Mouse (Mus musculus) granulocyte monocyte progenitor cell, adult 5-6 weeks (primary cell): ENCODE measurements around the gene Tbc1d22b. TPM values are rescaled to one million over a fixed set of nuclear protein-coding genes. Genes with fewer than 3 reads are reported as not detected.

Source experiments
- ATAC-seq: replicated peaks from 2 replicates; pipeline ENCODE4 v1.8.0; 2016; ENCODE audit warnings: mild to moderate bottlenecking, moderate TSS enrichment, inconsistent platforms; ENCODE audit not compliant: poor library complexity, severe bottlenecking
- total RNA-seq, 2 experiments: library from RNA; stranded (forward) in 1 of 2; stranded (reverse) in 1 of 2; fragments of 200-712, 200-1000 nt in 1 of 2; fragments of >200 nt in 1 of 2; fragmentation: Nextera tagmentation in 1 of 2; gene quantifications; 2 replicates each; pipeline ENCODE4 v1.2.3; 2014 to 2017

Gene Tbc1d22b
- total RNA-seq, 2 experiments from 2014 or later, result 10.2 to 24.8 TPM

DNA sequence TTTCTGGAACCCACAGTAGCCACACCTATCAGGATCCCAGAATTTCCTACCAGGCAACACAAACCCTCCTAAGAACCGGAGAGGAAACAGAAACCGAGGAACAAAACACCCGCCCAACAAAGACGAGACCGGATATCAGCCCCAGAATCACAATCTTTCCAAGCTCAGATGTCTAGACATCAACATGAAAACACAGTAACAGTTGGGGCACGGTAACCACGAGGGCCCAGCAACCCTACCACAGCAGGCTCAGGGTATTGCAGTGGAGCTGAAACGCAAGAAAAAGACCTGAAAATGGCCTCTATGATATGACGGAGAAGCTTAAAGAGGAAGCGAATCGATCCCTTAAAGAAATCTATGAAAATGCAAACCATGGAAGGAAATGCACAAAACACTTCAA lies 15.7 kb upstream of the Tbc1d22b start:
- ATAC-seq, result no peak

DNA sequence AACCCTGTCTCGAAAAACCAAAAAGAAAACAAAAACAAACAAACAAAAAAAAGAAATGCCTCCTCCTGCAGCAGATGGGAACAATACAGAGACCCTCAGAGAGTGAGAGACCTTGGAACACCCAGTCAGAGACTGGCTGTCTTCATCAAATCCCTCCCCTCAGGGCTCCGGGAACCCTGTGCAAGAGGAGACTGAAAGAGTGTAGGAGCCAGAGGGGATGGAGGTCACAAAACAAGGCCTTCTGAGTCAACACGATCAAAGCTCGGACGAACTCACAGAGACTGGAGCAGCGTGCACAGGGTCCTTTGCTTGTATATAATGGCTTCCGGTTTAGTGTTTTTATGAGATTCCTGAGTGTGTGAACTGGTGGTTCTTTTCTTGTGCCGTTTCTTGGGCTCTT lies 9.2 kb upstream of the Tbc1d22b start:
- no peak for ATAC-seq

DNA sequence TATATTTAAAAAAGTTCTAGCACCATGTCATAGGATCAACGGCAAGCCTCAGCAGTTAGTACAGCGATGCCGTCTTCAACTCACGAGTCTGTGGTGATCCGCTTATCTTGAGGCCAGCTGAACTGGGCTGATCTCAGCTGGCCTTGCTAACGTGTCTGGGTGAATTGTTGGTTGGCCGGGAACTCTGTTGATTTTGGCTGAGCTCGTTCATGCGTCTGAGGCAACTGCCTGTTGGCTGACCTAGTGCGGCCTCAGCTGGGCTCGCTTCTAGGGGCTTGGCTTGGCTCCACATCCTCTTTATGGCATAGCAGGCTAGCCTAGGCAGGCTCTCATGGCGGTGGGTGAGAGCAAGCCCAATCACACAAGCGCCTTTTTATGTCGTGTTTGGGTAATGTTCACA lies 8.2 kb upstream of the Tbc1d22b start:
- no peak for ATAC-seq

DNA sequence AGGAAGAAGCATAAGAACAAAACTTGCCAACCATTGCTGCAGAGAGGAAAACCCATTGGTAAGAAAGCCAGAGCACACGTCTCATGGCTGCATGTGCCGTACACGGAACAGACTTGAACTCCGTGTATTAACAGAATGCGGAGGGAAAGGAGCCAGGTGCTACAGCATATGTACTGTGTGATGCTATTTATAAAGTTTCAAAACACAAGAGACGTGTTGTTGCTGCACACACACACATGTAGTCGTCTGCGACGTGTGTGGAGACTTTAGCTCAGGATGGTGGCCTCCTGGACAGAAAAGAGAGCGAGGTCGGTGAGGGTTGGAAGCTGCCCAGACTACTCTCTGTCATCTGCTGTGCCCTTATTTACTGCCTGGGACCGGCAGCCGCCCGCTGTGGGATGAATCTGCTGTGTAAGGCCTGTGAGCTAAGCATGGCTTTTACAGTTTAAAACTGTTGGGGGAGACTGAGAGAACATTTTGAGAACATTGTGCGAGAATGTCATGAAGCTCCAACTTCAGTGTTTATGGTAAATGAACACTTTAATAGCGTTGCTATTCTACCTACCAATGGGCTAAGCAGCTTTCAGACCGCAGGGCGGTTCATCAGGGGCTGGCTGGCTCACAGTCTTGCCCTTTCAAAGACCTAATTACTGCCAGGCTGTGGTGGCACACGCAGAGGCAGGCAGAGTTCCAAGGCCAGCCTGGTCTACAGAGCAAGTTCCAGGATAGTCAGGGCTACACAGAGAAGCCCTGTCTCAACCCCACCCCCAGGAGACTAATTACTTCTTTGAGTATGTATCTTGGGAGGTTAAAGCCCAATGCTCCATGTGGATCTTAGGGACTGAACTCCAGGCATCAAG lies 6.5 kb upstream of the Tbc1d22b start:
- no peak for ATAC-seq

DNA sequence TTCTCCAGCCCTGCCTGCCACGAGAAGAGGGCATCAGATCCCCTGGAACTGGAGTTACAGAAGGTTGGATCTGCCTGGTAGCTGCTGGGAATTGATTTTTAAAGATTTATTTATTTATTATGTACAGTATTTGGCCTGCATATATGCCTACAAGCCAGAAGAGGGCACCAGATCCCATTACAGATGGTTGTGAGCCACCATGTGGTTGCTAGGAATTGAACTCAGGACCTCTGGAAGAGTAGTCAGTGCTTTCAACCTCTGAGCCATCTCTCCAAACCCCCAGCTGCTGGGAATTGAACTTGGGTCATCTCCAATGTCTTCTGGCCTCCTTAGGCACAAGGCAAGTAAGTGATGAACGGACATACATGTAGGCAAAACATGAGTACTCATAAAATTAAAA lies 5.5 kb upstream of the Tbc1d22b start:
- no peak for ATAC-seq

DNA sequence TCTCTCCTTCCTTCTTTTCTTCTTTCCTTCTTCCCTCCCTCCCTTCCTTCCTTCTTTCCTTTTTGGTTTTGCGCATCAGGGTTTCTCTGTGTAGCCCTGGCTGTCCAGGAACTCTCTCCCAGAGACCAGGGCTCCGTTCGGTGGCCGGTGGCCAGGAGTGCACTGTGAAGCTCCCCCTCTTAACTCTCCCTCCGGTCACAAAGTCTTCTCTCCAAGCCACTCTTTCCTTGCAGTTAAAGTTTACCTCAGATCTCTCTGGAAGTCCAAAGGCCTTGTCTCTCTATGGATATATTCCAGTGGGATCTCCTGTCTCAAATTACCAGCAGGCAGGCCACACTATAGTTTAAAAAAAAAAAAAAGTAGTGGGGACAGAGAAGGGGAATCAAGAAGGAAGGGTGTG lies 4.3 kb upstream of the Tbc1d22b start:
- ATAC-seq, result no peak

DNA sequence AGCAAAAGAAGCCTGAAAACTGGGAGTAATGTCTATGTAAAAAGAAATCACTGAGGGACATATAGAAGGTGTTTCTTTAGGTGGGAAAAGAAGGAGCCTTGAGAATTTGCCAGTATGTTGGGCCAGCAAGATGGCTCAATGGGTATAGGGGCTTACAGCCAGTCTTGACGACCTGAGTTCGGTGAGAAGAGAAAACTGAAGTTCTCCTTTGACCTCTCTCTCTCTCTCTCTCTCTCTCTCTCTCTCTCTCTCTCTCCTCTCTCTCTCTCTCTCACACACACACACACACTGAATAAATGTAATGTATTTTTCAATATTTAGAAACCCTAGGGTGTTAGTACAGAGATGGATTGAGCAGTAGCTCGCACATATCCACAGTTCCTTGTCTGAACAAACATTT lies 1.1 kb upstream of the Tbc1d22b start:
- no peak for ATAC-seq

DNA sequence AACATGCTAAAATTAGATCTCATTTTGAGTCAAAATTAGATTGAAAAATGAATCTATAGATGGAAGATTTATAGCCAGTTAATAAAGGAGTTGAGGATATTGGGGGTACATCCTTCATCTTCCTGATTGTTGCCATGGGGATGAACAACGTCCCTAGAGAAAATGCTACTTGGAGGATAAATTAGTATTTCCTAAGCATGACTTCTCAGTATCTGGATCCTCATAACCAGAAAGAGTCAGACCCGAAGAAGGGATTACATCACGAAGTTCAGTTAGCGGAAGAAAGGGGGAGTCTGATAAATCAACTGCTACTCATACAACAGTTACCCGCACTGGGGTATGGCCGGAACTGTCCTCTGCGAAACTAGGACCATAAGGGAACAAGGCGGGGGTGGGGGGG lies 591 bp upstream of the Tbc1d22b start:
- ATAC-seq, result peak; percentile 68

DNA sequence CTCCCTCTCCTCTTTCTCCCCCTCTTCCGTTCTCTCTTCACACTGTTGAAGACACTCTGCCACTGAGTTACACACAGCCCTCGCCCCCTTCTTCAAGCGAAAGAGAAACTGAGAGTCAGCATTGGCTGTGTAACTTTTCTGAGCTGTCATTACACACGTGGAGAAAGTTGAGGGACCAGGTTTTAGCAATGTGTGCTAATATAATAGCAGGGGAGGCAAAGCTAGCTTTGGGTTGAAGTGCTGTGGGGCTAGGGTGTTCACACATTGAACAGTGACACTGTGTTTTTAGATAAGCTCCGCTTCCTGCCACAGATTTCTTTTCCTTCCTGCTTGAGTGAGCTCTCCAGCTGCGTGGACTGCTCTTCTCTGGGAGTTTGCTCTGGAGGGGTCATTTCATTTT lies 1.4 kb downstream of the Tbc1d22b start:
- ATAC-seq, result 0 out of 2 replicates have a peak, but pooled peaks have one; percentile 6

DNA sequence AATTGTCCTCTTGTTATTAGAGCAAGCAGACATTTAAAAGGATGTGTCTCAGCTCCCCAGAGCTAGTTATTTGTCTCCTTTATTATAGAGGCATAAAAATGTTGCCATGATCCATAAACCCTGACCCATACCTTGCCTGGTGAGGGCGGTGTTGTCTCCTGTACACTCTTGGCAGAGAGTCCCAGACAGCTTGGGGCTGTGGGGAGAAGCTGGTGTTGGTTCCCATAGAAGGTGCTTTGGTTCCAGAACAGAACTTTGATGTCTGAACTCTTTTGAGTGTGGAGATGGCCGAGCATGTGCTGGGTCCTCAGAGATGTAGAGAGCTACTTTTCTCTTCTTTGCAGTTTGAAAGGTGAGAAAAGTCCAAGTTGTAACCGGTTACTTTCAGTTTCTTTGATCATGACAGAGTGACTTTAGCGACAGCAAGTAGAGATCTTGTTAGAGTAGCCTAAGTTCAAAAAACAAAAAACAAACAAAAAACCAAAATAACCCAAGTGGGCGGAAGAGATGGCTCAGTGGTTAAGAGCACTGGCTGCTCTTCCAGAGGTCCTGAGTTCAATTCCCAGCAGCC lies 2.7 kb downstream of the Tbc1d22b start, which contains the start of gene Tmem217:
Gene Tmem217, minus strand, starts transcription at position 224 of the 571 bp plus-strand sequence.
- no peak for ATAC-seq

DNA sequence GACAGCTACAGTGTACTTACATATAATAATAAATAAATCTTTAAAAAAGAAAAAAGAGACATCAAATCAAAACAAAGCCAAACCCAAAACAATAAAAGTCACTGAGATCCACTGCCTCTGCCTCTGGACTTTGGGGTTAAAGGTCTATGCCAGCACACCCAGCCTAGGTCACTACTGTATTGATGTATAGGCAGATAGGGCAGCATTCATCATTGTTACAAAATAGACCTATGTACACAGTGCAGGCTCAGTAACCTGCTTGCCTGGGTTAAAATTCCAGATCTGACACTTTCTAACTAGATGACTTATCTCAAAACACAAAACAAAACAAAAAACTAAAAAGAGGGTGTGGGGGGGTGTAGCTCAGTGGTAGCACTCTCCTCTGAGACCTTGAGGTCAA lies 4.6 kb downstream of the Tbc1d22b start:
- no peak for ATAC-seq

DNA sequence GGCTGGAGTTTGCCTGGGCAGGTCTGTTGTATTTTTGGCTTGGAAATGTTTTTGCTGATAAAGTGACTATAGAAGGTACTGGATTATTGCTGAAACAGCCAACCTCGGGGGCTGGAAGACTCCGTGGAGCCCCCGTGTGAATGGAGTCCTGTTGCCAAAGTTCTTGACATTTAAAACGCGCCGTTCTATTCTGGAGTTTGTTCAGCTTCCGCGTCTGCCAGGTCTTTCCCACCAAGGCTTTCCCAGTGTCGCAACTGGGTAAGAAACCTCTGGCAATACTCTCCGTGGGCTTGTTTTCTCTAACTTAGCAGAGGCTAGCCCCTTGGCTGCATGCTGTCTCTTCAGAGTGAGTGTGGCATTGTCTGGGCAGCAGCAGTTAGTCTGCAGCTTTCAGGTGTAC lies 6.9 kb downstream of the Tbc1d22b start:
- ATAC-seq, result no peak

DNA sequence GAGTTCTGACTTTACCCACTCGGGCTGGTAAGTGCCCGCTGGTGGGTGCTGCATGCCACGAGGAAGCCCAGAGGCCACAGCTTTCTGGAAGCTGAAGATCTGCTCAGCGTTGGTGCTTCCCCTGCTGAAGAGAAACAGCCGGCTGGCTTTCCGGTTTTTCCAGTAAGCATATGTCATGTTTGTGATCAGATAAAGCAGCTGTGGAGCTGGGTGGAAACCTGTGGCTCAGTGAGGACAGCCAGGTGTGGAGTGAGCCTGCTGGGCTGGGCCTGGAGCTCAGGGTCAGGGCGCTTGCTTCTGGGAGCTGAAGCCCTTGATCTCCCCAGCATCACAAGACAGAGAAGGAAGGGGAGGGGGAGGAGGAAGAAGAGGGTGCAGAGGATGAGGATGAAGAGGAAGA lies 7.3 kb downstream of the Tbc1d22b start:
- ATAC-seq, result no peak

DNA sequence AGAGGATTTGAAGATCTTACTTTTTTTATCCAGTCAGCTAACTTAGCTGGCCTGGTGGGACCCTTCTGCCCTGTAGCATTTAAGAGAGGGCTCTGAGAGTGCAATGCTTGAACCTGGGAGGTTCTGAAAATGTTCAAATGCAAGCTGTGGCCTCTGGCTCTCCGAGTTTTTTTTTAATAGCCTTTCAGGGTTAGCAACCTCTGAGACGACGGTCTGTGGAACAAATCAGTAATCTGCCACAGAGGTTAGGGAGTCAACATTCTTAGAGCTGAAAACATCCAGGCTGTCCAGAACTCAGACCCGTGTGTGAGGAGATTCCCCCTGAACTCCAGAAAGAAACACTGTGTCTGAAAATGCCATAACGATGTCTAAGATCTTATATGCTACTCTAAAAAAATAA lies 8.9 kb downstream of the Tbc1d22b start:
- ATAC-seq, result no peak

DNA sequence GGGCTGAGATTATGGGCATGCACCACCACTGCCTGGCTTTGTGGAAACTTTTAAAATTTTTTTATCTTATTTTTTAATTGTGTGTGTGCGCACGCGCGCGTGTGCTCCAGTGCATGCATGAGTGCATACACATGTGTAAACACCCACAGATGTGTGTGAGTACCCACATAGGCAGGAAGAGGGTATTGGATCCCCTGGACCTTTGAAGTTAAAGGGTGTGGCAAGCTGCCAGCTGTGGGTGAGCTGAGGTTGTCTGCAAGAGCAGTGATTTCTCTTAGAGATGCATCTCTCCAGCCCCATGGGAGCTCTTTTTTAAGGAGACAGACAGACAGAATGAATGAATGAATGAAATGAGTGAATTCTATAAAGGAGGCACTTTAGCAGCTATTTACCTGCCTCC lies 15.9 kb downstream of the Tbc1d22b start:
- no peak for ATAC-seq

DNA sequence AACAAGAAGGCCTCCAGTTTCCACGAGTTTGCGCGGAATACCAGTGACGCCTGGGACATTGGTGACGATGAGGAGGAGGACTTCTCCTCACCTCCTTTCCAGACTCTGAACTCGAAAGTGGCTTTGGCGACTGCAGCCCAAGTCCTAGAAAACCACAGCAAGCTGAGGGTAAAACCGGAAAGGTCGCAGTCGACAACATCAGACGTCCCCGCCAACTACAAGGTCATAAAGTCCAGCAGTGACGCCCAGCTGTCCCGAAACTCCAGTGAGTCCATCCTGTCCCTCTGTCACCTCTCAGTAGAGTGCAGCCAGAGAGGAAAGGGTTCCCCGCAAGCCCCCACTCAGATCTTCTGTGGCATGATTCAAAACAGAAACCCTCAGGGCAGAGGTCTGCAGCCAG lies 18.9 kb downstream of the Tbc1d22b start:
- ATAC-seq, result no peak

DNA sequence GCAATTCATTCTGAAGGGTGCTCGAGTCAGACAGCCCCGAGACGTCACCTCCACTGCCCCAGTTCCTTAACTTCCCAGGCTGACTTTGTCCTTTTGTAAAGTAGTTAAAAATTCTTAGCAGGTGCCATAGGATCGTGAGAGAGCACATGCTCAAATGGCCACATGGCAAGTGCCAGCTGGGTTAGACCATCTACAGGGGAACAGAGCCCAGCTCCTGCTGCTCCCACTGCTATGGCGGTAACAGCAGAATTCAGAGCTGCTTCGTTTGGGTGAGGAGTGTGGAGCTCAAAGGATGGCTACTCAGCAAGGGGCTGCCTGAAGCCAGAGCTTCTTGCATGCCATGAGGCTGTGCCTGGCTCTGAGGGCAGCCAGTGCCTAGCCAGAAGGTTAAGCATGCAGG lies 20.2 kb downstream of the Tbc1d22b start:
- ATAC-seq, result no peak

DNA sequence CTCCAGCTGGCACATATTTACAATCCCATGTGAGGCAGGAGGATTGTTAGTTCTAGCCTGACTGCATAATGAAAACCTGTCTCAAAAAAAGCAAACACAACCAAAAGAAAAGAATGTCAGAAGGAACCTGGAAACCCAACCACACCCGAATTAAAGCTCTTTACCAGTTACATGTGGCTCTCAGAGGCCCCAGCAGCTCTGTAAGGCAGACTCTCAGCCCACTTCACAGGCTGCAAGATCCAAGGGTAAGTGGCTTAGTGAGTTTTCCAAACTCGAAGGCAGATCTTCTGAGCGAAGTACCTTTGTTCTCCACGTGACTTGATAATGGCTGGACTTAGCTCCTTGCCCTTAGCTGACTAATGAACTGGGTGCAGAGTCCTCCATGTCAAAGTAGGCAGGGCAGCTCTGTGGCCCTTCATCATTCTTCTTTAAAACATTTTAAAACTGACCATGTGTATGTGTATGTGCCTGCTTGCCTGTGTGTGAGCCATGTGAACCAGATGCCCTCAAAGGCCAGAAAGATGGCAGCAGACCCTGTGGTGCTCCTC lies 30.1 kb downstream of the Tbc1d22b start:
- no peak for ATAC-seq

DNA sequence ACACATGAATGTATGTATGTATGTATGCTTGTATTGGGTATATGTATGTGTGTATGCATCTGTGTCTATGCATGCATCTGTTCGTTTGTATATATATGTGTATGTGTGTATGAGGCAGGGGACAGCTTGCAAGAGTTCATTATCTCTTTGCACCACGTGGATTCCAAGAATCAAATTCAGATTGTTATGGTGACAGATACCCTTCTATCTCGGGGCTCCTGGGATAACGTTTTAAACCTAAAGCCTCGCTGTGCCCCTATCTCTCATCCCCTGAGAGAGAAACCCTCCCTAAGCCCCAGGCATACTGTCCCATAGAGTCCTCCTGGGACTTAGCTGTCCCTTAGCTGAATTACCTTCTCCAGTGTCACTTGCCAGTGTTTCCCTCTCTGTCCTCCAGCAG lies 34.0 kb downstream of the Tbc1d22b start:
- ATAC-seq, result no peak

DNA sequence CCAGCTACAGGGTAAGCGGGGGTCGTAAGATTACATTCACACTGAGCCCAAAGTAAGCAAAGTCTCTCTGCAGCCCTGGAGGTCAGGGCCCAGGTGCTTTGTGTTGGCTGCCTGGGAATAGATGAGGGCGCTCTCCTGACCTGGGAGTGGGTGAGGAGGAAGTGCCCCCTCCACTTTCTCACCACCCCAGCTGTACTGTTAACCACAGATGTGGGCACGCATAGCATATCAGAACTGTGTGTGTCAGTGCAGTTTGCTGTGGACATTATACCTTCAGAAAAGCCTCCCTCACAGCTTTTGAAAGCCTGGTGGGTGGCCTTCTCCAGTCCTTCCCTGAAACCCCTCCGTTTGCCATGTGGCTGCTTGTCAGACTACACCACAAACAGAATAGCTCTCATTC lies 34.7 kb downstream of the Tbc1d22b start:
- ATAC-seq, result peak; percentile 44

DNA sequence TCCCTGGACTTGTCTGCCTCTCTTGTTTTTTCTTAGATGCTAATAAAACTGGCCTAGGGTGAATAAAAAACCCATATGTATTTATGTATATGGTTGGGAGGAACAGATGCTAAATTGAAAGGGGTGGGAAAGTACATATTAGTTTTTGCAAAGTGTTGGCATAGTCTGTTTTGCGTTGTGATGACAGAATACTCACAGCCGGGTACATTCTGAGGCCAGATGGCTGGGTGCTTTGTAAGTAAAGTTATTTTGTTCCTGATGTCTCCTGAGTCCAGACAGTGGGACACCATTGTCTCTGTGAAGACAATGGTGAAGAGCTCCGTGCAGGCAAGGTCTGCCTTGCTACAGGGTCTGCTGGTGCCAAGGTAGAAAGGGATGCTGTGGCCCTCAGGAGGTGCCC lies 35.2 kb downstream of the Tbc1d22b start:
- no peak for ATAC-seq

DNA sequence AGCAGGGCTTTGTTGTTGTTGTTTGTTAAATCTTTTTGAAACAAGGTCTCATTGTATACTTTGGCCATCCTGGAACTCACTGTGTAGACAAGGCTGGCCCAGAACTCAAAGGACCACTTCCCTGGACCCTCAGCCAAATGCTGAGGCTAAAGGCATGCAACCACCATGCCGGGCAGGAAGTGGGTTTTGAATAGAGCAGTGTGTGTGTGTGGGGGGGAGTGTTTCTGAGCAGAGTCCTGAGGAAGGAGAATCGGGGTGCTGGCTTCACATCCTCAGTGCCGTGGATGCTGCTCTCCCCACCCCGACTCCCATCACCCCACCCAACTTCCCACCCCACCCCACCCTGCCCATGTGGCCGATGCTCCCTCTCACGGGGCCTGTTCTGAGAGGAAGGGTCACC lies 35.9 kb downstream of the Tbc1d22b start:
- ATAC-seq, result peak; percentile 40
